Mouse (Mus musculus) cerebellum, adult 9-10 months (tissue): ENCODE measurements around the gene C2.

Source experiments
- DNase-seq: peaks from one replicate; pipeline ENCODE4 v3.0.0; 2022

Gene C2

DNA sequence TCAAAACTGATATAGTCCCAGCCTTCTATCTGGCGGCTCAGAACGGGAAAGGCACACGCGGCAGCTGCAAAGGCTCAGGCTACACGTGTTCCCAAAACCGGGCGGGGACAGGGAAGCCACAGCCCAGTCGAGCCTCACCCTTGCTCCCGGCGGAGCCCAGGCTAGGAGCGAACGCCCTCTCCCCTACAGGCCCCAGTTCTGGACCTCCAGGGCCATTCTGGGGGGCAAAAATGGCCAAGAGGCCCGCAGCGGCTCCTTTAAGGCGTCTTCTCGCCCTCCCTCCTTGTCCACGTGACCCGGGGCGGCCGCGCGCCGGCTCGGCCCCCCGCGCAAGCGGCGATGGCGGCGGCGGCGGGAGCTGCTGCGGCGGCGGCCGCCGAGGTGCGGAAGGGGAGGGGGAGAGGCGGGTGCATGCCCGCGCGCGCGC is at the start of gene C2, which contains the start of gene Ehmt2:
C2 (minus strand) TSS at position 106 of the 427 bp plus-strand sequence.
Ehmt2 (plus strand) TSS at position 310 of the 427 bp plus-strand sequence.
- DNase-seq, result peak; percentile 80

- DNase-seq, result no peak
Measured at GRCm38 (mm10) chr17:34947606-34948005, 49.5 kb upstream of the C2 start.

DNA sequence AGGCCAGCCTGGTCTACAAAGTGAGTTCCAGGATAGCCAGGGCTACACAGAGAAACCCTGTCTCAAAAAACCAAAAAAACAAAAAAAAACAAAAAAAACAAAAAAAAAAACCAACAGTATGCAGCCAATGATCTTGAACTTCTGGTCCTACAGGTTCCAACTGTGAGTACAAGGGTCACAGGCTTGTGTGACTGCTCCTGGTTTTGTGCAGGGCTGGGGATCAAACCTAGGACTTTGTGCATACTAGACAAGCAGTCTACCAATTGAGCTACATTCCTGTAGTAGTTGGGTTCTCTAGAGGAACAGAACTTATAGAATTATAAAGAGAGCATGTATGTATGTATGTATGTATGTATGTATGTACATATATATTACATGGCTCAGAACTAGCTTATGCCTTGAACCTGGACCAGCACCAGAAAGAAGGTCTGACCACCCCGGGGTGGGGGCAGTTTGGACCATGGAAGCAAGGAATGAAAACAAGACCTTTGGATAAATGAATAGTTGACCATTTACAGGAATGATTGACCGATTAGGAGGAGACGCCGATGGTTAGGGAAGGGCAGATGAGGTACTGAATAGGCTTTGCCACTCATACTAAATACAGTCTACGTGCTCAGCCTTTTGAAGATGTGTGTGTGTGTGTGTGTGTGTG is 48.5 kb upstream of the C2 start:
- no peak for DNase-seq

GRCm38 (mm10) chr17:34944362-34944761 is 46.3 kb upstream of the C2 start:
- DNase-seq, result no peak

GRCm38 (mm10) chr17:34943128-34943815 is 45.2 kb upstream of the C2 start:
- no peak for DNase-seq

DNA sequence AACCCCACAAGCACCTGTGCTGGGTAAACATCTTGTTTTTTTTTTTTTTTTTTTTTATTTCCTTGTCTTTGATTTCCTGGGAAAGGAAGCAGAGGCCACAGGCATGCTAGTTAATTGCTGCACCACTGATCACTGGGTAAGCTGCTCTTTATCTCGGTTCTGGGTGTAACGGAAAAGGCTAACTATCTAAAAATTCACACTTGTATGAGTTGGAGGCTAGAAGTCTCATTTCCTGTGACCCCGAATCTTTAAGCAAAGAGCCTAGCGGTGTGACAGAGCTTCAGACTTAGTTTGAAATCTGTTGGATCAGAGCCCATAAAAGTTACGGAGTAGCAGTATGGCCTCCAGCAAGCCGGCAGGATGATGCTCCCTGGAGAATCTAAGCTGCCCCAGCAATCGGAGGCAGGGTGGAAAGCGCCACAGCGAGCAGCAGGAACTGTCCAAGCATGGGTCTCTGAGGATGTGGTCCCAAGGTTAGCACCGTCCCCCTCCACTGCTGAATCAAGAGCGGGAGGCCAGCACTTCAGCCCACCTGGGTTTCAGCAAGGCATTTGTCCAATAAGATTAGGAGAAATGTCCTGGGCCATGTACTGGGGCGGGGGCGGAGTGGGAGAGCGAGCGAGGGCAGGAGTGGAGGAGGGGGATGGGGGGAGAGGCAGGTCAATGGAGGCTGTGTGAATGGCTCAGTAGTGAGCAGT is 43.4 kb upstream of the C2 start:
- DNase-seq, result no peak

DNA sequence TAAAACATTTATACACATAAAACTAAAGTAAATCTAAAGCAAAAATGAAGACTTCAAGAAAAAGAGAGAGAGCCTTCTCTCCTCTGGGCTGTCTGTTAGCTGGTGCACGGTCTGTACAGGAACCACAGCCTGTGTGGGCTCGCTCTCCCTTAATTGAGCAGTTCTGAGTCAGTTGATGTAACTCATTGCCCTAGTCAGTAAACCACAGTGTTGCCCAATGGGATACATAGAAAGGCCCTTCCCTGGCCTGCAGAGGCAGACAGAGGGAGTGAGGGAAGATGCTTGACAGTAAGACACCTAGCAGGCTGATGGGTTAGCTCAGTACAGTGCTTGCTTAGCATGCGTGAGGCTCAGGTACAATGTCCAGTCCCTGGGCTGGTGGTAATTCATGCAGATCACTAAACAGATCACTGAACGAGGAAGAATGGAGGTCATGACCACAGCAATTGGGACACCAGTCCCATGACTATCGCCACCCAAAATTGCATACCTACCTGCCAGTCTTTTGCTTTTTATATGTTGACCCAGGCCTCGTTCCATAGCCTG is 40.0 kb upstream of the C2 start:
- DNase-seq, result no peak

DNA sequence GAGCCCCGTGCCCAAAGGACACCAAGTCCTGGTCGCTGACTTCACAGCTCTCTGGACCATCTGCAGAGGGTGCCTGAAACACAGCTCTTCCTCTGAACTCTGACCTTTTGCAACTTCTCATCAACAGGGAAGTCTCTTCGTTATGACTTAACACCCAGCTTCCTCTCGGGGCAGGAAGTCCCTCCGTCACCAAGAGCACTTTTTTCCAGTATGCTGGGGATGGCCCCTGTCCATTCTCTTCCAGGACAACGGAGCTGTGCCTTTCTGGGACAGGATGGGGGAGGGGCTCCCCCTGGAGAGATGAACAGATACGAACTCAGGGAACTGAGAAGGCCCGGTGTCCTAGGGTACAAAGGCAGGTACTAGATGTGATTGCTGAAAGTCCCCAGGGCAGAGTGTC is 36.8 kb upstream of the C2 start:
- DNase-seq, result no peak

GRCm38 (mm10) chr17:34934031-34934430 is 36.0 kb upstream of the C2 start:
- no peak for DNase-seq

- no peak for DNase-seq
Measured at GRCm38 (mm10) chr17:34932287-34932686, 34.2 kb upstream of the C2 start.

DNA sequence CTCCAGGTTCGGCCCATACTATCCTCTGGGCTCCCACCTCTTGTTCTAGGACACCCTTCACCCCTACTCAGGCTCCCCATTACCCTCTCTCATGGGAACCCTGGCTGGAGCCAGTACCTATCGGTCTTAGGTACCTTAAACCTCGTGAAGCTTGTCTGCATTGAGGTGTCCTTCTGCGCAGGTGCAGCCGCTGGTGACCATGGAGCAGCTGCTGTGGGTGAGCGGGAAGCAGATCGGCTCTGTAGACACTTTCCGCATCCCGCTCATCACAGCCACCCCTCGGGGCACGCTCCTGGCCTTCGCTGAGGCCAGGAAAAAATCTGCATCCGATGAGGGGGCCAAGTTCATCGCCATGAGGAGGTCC is 33.7 kb upstream of the C2 start:
- peak; percentile 61 for DNase-seq

- peak; percentile 99 for DNase-seq
Measured at GRCm38 (mm10) chr17:34931061-34931734, 33.1 kb upstream of the C2 start, which contains the start of gene Neu1. Neu1 (plus strand) TSS chr17:34931253.

DNA sequence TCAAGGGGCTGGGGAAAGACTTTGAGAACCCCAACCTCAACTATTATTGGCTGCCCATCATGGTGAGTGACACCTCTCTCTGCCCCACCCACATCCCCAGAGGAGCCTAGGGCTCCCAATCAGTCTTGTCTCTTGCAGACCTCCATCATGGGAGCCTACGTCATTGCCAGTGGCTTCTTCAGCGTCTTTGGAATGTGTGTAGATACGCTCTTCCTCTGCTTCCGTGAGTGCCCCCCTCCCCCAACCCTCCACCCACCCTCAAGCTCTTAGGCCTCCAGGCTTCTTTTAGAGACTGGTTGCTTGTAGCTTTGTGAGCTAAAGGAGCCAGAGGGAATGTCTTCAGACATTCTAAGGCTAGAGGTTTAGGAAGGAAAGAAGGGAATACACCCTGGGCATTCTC is 30.8 kb upstream of the C2 start:
- no peak for DNase-seq

GRCm38 (mm10) chr17:34927306-34928019 is 29.4 kb upstream of the C2 start:
- DNase-seq, result no peak

DNA sequence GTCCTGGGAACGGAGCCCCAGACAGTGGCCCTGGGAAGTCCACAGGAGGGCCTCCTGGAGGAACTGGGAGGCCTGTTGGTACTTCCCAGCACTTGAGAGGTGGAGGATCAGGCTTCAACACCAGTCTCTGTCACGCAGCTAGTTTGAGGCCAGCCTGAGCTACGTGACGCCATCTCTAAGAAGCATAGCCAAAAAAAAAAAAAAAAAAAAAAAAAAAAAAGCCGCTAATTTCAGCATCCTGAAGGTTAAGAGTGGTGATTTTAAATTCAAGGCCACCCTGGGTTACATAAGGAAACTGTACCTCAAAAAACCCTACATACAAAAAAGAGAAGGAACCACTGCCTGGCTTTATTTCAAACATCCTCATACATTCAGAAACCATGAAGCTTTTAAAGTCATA is 26.2 kb upstream of the C2 start:
- no peak for DNase-seq

DNA sequence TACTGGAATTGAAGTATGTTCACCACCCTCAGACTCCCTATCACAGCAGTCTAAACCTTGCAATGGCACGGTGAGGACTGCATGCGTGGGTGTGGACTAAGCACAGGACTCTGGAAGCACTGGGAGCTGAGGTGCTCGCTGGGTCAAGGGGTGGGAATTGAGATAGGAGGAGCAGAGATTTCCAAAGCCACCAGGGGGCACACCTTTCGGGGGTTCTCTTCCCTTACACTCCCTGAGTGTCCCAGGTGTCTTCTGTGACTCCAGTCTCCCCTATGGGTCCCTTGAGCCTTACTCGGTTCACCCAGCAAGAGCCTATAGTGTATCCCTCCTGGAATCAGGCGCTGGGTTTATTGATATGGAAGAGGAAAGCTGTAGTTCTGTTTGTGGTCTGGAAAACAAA is 24.9 kb upstream of the C2 start:
- DNase-seq, result no peak

DNA sequence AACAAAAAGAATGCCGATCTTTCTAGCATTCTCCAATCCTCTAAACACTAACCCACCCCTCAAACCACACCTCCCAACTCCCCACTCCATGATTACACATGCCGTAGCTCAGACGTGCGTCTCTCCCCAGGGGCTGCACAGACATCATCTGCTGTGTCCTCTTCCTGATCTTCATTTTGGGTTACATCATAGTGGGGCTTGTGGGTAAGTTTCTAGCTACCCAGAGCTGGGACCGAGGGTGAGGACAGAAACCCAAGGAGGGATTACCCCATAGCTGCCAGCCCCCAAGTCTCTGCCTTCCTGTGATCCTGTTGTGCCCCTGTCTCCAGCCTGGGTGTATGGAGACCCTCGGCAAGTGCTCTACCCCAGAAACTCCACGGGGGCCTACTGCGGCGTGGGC is 19.1 kb upstream of the C2 start:
- DNase-seq, result no peak

DNA sequence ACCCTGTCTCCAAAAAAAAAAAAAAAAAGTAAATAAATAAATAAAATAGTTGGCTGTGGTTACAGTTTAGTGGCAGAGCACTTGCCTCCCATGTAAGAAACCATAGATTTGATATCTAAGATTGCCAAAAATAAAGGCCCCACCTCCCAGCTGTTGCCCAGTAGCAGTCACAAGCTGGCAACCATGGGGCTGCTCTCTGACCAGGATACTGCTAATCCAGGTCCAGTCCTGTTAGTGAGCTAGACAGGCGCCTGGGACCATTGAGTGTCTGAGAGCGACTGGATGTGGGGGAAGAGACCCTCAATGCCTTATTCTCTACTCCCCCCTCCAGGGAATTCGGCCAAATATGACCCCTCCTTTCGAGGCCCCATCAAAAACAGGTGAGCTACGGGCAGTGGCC is 18.3 kb upstream of the C2 start:
- no peak for DNase-seq

GRCm38 (mm10) chr17:34915410-34915831 is 17.4 kb upstream of the C2 start:
- DNase-seq, result no peak

- no peak for DNase-seq
Measured at GRCm38 (mm10) chr17:34913930-34914665, 16.0 kb upstream of the C2 start, which contains the start of gene Slc44a4. Slc44a4 (plus strand) TSS chr17:34914466.

- peak; percentile 80 for DNase-seq
Measured at GRCm38 (mm10) chr17:34911945-34912351, 13.9 kb upstream of the C2 start.

- no peak for DNase-seq
Measured at GRCm38 (mm10) chr17:34910982-34911381, 12.9 kb upstream of the C2 start.
